Mouse (Mus musculus) liver, postnatal 0 days (tissue): ENCODE measurements at regions not wholly inside any gene's neighbourhood (a gene's known extent, or its start where the extent isn't known, plus 50 kb on each side); places are given as distances from the start of the nearest gene placed in this dataset.

Experiments
- ATAC-seq: fragments of 200-750 bp; cut with Nextera tagmentation; 2 replicates; pipeline ENCODE4 v1.8.0; 2017; ENCODE audit warnings: mild to moderate bottlenecking, moderate library complexity
- DNase-seq: peaks from one replicate; pipeline ENCODE4 v3.0.0-alpha.2; 2016
- H3K27ac ChIP-seq: fragments of 300-500 bp; sonication (generic); 2 replicates; pipeline ENCODE4 v1.5.1; 2014; ENCODE audit warnings: antibody characterized with exemption, moderate library complexity, mild to moderate bottlenecking, low read depth
- H3K27me3 ChIP-seq: fragments of 300-500 bp; sonication (generic); 2 replicates; pipeline ENCODE4 v1.6.1; 2014; ENCODE audit warnings: low read length, control low read depth, mixed read lengths; ENCODE audit not compliant: insufficient read depth
- H3K36me3 ChIP-seq: fragments of 300-500 bp; sonication (generic); replicated peaks from 2 replicates; pipeline ENCODE4 v1.6.1; 2014; ENCODE audit warnings: mild to moderate bottlenecking, control low read depth, low read length, moderate library complexity, mixed read lengths; ENCODE audit not compliant: insufficient read depth
- H3K4me1 ChIP-seq: fragments of 300-500 bp; sonication (generic); 2 replicates; pipeline ENCODE4 v1.6.1; 2014; ENCODE audit warnings: antibody characterized with exemption, mild to moderate bottlenecking, control low read depth; ENCODE audit not compliant: insufficient read depth
- H3K4me2 ChIP-seq: fragments of 300-500 bp; sonication (generic); 2 replicates; pipeline ENCODE4 v1.6.1; 2014; ENCODE audit warnings: low read depth, mild to moderate bottlenecking, low read length, moderate library complexity, mixed read lengths
- H3K4me3 ChIP-seq: fragments of 300-500 bp; sonication (generic); 2 replicates; pipeline ENCODE4 v1.5.1; 2014; ENCODE audit warnings: low read depth, low read length
- H3K9ac ChIP-seq: fragments of 300-500 bp; sonication (generic); replicated peaks from 2 replicates; pipeline ENCODE4 v1.6.1; 2014; ENCODE audit warnings: mild to moderate bottlenecking, moderate library complexity
- H3K9me3 ChIP-seq: fragments of 300-500 bp; sonication (generic); 2 replicates; pipeline ENCODE4 v1.6.1; 2016; ENCODE audit warnings: mild to moderate bottlenecking, control low read depth, low read length, mixed read lengths
- CTCF ChIP-seq: sonication (generic); IDR thresholded peaks from 2 replicates; pipeline ENCODE4 v1.5.1; 2016; ENCODE audit warnings: antibody characterized with exemption, low read depth
- EP300 ChIP-seq: IDR thresholded peaks from 2 replicates; pipeline ENCODE4 v1.6.1; 2016; ENCODE audit warnings: antibody characterized with exemption, low read depth, mild to moderate bottlenecking
- WGBS: fragments of 180-500 bp; shearing (Covaris S2); extraction: QIAGEN DNeasy Blood & Tissue Kit; methylation state at CpG from one replicate; pipeline ENCODE4 v1.1.7; 2014; ENCODE audit not compliant: insufficient replicate concordance; 5-methylcytosine and 5-hydroxymethylcytosine counted together

DNA sequence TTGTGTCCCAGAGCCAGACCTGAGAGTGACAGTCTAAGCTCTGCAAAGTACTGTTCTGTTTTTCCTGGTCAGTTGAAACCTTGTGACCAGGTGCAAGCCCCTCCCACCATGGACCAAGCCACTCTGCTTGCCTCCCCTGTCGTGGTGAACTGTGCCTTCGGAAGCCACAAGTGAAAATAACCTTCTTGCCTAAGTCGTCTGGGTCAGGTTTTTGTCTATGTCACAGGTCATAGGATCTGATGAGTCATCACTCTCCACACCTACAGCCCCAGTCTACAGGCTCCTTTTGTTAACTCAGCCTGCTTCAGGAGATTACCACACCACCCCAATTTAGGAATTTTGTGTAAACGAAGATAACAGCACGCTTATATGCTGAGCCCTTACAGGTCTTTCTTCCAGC is 417.2 kb upstream of the Arid1b start:
- no peaks in the 10 kb centered on the region for H3K36me3 ChIP-seq
- H3K4me3 ChIP-seq: no peak overlapping the region
- ATAC-seq (peak; percentile 64), DNase-seq (no peak)
- H3K9ac ChIP-seq: no peak overlapping the region
- TF ChIP-seq CTCF (no peak), EP300 (no peak)
- 35% methylated on average over 5 of the region's 5 CpGs for WGBS
- H3K4me1 ChIP-seq: no peaks in the 10 kb centered on the region
- H3K9me3 ChIP-seq: no peaks in the 10 kb centered on the region
- no peak overlapping the region for H3K27ac ChIP-seq
- H3K27me3 ChIP-seq: no peaks in the 10 kb centered on the region
- no peak overlapping the region for H3K4me2 ChIP-seq

DNA sequence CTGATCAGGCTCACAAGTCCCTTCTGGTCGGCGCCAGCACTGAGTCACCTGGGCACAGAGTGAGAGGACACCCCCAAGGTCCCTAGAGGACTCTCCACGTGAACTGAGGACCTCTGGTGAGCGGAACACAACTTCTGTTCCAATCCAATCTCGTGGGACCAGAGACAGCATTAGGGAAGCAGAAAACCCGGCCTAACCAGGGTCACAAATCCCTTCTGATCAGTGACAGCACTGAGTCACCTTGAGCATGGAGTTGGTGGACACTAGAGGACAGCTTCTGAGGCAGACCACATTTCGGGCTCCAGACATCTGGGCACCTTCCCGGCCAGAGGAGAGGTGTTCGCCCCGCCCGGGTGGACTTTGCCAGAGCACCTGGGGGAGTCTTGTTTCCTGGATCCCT is 412.3 kb upstream of the Arid1b start:
- H3K36me3 ChIP-seq: no peaks in the 10 kb centered on the region
- H3K4me1 ChIP-seq: no peaks in the 10 kb centered on the region
- WGBS: 81% methylated on average over 11 of the region's 11 CpGs
- no peaks in the 10 kb centered on the region for H3K9me3 ChIP-seq
- no peak for TF ChIP-seq EP300
- no peak for TF ChIP-seq CTCF
- H3K9ac ChIP-seq: no peak overlapping the region
- DNase-seq (no peak), ATAC-seq (no peak)
- H3K27me3 ChIP-seq: no peaks in the 10 kb centered on the region
- H3K27ac ChIP-seq: no peak overlapping the region
- no peak overlapping the region for H3K4me3 ChIP-seq
- no peak overlapping the region for H3K4me2 ChIP-seq

DNA sequence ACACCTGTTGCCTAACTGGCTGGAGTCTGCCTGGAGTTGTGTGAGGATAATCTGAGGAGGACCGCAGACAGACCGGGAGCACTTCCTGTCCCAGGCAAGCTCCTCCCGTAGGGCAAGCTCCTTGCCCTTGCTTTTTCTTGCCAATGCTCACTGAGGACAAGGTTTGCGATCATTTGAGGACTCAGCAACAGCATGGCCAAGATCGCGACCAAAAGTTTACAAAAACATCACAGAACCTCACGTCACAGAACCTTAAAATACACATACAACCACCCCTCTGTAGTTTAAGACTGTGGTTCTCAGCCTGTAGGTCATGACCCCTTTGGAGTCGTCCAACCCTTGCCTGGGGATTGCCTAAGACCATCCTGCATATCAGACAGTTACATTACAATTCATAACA is 383.7 kb upstream of the Arid1b start:
- Histone ChIP-seq H3K27ac (no peak overlapping the region), H3K4me1 (no peaks in the 10 kb centered on the region), H3K27me3 (no peaks in the 10 kb centered on the region), H3K4me2 (no peak overlapping the region), H3K9ac (no peak overlapping the region), H3K9me3 (no peaks in the 10 kb centered on the region; the same call in 1 of the 2 replicates), H3K36me3 (no peaks in the 10 kb centered on the region), H3K4me3 (no peak overlapping the region)
- TF ChIP-seq EP300 (no peak), CTCF (no peak)
- ATAC-seq (no peak), DNase-seq (no peak)
- WGBS: 62% methylated on average over 8 of the region's 8 CpGs

DNA sequence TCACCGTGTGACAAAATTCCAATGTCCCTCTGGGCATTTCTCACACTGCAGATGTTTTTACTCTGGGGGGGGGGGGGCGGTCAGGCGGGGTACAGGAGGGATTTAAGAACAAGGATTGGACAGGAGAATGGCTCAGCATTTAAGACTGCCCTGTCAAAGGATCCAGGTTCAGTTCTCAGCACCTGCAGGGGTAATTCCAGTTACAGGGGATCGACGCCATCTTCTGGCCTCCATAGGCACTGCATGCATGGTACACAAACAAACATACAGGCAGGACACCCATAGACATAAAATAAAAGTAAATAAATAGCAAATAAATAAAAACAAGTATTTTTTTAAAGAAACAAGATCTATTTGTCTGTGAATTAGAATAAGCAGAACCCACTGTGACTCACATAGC is 383.1 kb upstream of the Arid1b start:
- Histone ChIP-seq H3K4me1 (no peaks in the 10 kb centered on the region), H3K36me3 (no peaks in the 10 kb centered on the region), H3K27ac (no peak overlapping the region), H3K9me3 (no peaks in the 10 kb centered on the region; the same call in 1 of the 2 replicates), H3K9ac (no peak overlapping the region), H3K4me3 (no peak overlapping the region), H3K4me2 (no peak overlapping the region), H3K27me3 (no peaks in the 10 kb centered on the region)
- DNase-seq: no peak
- TF ChIP-seq EP300 (no peak), CTCF (peak; percentile 41)
- ATAC-seq: no peak
- 89% methylated on average over 5 of the region's 5 CpGs for WGBS

DNA sequence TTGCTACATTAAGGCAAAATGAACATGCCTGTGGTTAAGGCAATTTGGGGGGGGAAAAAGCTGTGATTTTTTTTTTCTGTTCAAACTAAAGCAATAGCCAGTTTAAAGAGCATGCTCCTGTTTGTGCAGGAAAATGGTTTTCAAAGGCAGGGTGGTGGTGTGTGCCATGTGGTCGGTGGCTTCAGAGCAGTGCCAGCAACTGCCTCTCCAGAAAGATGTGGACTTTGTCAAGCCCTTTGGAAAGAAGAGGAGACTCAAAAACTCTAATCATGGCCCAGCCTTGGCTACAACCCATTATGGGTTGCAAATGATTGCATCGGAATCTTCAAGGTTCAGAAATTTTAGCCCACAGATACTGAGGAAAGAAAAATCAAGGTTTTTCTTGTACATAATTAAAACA is 382.4 kb upstream of the Arid1b start:
- TF ChIP-seq CTCF: no peak
- TF ChIP-seq EP300: no peak
- no peaks in the 10 kb centered on the region for H3K27me3 ChIP-seq
- ATAC-seq: no peak
- no peaks in the 10 kb centered on the region for H3K36me3 ChIP-seq
- no peak for DNase-seq
- no peak overlapping the region for H3K27ac ChIP-seq
- H3K4me1 ChIP-seq: no peaks in the 10 kb centered on the region
- H3K9me3 ChIP-seq: no peaks in the 10 kb centered on the region; the same call in 1 of the 2 replicates
- H3K4me2 ChIP-seq: no peak overlapping the region
- no peak overlapping the region for H3K9ac ChIP-seq
- H3K4me3 ChIP-seq: no peak overlapping the region
- WGBS: 73% methylated on average over 2 of the region's 2 CpGs

DNA sequence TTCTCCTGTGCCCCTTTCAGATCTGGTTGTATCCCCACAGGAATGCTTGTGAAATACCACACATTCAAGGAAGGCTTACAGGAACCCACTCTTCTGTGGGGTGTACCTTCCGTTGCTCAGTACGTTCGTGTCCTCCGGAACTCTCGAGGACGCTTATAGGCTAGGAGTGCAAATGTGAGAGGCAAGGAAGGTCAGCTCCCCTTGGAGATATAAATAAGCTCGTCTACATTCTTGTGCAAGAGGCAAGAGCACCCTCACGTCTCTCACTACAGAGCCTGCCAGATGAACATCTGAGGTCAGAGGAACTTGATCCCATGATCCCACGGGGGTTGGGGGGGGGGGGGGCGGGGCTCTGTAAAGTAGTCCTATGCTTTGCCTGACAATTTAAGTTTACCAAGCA is 382.0 kb upstream of the Arid1b start:
- no peak overlapping the region for H3K27ac ChIP-seq
- no peaks in the 10 kb centered on the region for H3K27me3 ChIP-seq
- 61% methylated on average over 10 of the region's 10 CpGs for WGBS
- no peaks in the 10 kb centered on the region; the same call in 1 of the 2 replicates for H3K9me3 ChIP-seq
- H3K4me1 ChIP-seq: no peaks in the 10 kb centered on the region
- no peak overlapping the region for H3K4me3 ChIP-seq
- DNase-seq (no peak), ATAC-seq (no peak)
- no peaks in the 10 kb centered on the region for H3K36me3 ChIP-seq
- no peak for TF ChIP-seq CTCF
- no peak for TF ChIP-seq EP300
- H3K4me2 ChIP-seq: no peak overlapping the region
- H3K9ac ChIP-seq: no peak overlapping the region

DNA sequence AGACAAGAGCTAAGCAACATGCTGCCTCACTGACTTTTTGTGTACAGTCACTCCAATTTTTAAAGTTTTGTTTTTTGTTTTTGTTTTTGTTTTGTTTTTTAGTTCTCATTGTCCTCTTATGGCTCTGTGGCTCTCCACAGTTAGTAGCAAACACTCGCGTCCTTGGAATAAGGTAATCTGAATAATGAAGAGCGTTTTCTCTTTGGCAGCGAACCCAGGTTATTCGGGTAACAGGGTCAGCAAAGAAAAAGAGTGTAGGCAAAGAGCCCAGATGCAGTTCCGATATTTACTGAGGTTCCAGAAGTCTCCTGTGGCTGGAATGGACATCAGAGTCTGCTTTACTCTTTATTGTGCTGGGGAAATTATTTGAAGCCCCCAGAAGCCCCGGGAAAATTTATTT is 381.4 kb upstream of the Arid1b start:
- H3K9me3 ChIP-seq: no peaks in the 10 kb centered on the region; the same call in 1 of the 2 replicates
- no peak overlapping the region for H3K27ac ChIP-seq
- DNase-seq: no peak
- no peak overlapping the region for H3K9ac ChIP-seq
- no peak overlapping the region for H3K4me3 ChIP-seq
- no peaks in the 10 kb centered on the region for H3K36me3 ChIP-seq
- 82% methylated on average over 7 of the region's 7 CpGs for WGBS
- H3K4me1 ChIP-seq: no peaks in the 10 kb centered on the region
- no peak overlapping the region for H3K4me2 ChIP-seq
- H3K27me3 ChIP-seq: no peaks in the 10 kb centered on the region
- ATAC-seq: no peak
- TF ChIP-seq EP300: no peak
- no peak for TF ChIP-seq CTCF
